In genomic region chr5:131435239-131435876, GRCm38 (mm10) we compare ENCODE assay signal across 19 mouse cellular contexts.
DNase-seq lines count a peak whose midpoint lies in the region; ATAC-seq lines count a peak whose summit lies in the region.
"Had no signal": no experiment of that assay in that cellular context is flagged by ENCODE, and none has a peak within 500 bp of the region (broad histone marks: within the 10 kb centered on the region; RNA-seq: fewer than 3 reads in every experiment).

No protein-coding gene starts in this region.

- no peak for DNase-seq in midbrain, embryonic 11.5 days (ENCODE audit: low spot score, missing footprints)
- DNase-seq in forebrain, embryonic 14.5 days (ENCODE audit: low spot score) = peak; percentile 66
- peak; percentile 60 for DNase-seq in midbrain, embryonic 14.5 days
- no peak for DNase-seq in left cerebral cortex, adult 11 months (ENCODE audit: low spot score)
- no peak for DNase-seq in testis, postnatal 10 days (ENCODE audit: low spot score)
- DNase-seq in left cerebral cortex, adult 18-20 months (ENCODE audit: low spot score in 2 of 2) = no peak
- DNase-seq: adrenal gland, postnatal 14 days; cerebellum, adult 9-11 months; gastrocnemius, postnatal 10 days; heart, adult 2 months; lung, adult 2 months; right cerebral cortex, postnatal 4 days; thymus, adult 18-20 months had no signal

- no peak overlapping the region for H3K9ac ChIP-seq in midbrain, embryonic 11.5 days (ENCODE audit: low read length)
- H3K9ac ChIP-seq in midbrain, embryonic 16.5 days (ENCODE audit: low read depth, low read length) = no peak overlapping the region
- H3K9ac ChIP-seq in forebrain, embryonic 14.5 days (ENCODE audit: low read length) = no peak overlapping the region
- no peak overlapping the region for H3K9ac ChIP-seq in midbrain, embryonic 14.5 days (replicated peaks; ENCODE audit: low read length)
- H3K9ac ChIP-seq: intestine, embryonic 15.5 days; kidney, embryonic 15.5 days; limb, embryonic 13.5 days had no signal

- 0 out of 2 replicates have a peak, but pooled peaks have one; percentile 29 for ATAC-seq in midbrain, embryonic 11.5 days (ENCODE audit: low FRiP score)
- ATAC-seq in midbrain, embryonic 16.5 days = no peak
- peak; percentile 49 for ATAC-seq in forebrain, embryonic 14.5 days
- no peak; the same call in none of the 2 replicates for ATAC-seq in midbrain, embryonic 14.5 days (ENCODE audit: low FRiP score, low TSS enrichment)
- ATAC-seq: intestine, embryonic 15.5 days had no signal

- H3K4me1 ChIP-seq in midbrain, embryonic 11.5 days (ENCODE audit: control insufficient read depth, insufficient read depth, low read length) = no peaks in the 10 kb centered on the region
- no peaks in the 10 kb centered on the region for H3K4me1 ChIP-seq in midbrain, embryonic 16.5 days (ENCODE audit: control insufficient read depth, insufficient read depth, low read length)
- peaks cover 6% of the 10 kb centered on the region; the same call in 1 of the 2 replicates for H3K4me1 ChIP-seq in forebrain, embryonic 14.5 days (ENCODE audit: control insufficient read depth, insufficient read depth, low read length)
- peaks cover 5% of the 10 kb centered on the region; the same call in 1 of the 2 replicates for H3K4me1 ChIP-seq in midbrain, embryonic 14.5 days (ENCODE audit: control insufficient read depth, insufficient read depth, low read length)
- H3K4me1 ChIP-seq: intestine, embryonic 15.5 days; kidney, embryonic 15.5 days had no signal

- no peak overlapping the region for H3K4me2 ChIP-seq in midbrain, embryonic 11.5 days
- no peak overlapping the region for H3K4me2 ChIP-seq in midbrain, embryonic 16.5 days (ENCODE audit: low read length)
- no peak overlapping the region for H3K4me2 ChIP-seq in forebrain, embryonic 14.5 days (ENCODE audit: low read length)
- no peak overlapping the region for H3K4me2 ChIP-seq in midbrain, embryonic 14.5 days (ENCODE audit: low read length)
- H3K4me2 ChIP-seq: intestine, embryonic 15.5 days; kidney, embryonic 15.5 days; limb, embryonic 13.5 days had no signal

- no peaks in the 10 kb centered on the region for H3K27me3 ChIP-seq in midbrain, embryonic 11.5 days (ENCODE audit: control insufficient read depth, insufficient read depth, low read length)
- no peaks in the 10 kb centered on the region for H3K27me3 ChIP-seq in midbrain, embryonic 16.5 days (ENCODE audit: control insufficient read depth, insufficient read depth, low read depth, low read length)
- H3K27me3 ChIP-seq in forebrain, embryonic 14.5 days (replicated peaks; ENCODE audit: control insufficient read depth, insufficient read depth, low read length) = no peaks in the 10 kb centered on the region
- no peaks in the 10 kb centered on the region for H3K27me3 ChIP-seq in midbrain, embryonic 14.5 days (ENCODE audit: control insufficient read depth, insufficient read depth, low read length)
- H3K27me3 ChIP-seq: intestine, embryonic 15.5 days; kidney, embryonic 15.5 days; limb, embryonic 13.5 days had no signal

- no peak overlapping the region for H3K4me3 ChIP-seq in midbrain, embryonic 11.5 days (ENCODE audit: low read depth, low read length)
- no peak overlapping the region for H3K4me3 ChIP-seq in midbrain, embryonic 16.5 days (ENCODE audit: low read depth, low read length)
- no peak overlapping the region for H3K4me3 ChIP-seq in forebrain, embryonic 14.5 days (ENCODE audit: low read depth, low read length)
- H3K4me3 ChIP-seq in midbrain, embryonic 14.5 days (replicated peaks; ENCODE audit: low read depth, low read length) = no peak overlapping the region
- H3K4me3 ChIP-seq: heart, adult 2 months; intestine, embryonic 15.5 days; kidney, embryonic 15.5 days; left cerebral cortex, adult 2 months; limb, embryonic 13.5 days had no signal

- 79% methylated on average over 10 of the region's 10 CpGs for WGBS in midbrain, embryonic 11.5 days
- 49% methylated on average over 10 of the region's 10 CpGs for WGBS in midbrain, embryonic 16.5 days
- WGBS in forebrain, embryonic 14.5 days = 57% methylated on average over 10 of the region's 10 CpGs
- WGBS in midbrain, embryonic 14.5 days = 43% methylated on average over 10 of the region's 10 CpGs

- peaks cover 17% of the 10 kb centered on the region for H3K36me3 ChIP-seq in midbrain, embryonic 11.5 days (ENCODE audit: control insufficient read depth, insufficient read depth, low read length)
- H3K36me3 ChIP-seq in midbrain, embryonic 16.5 days (ENCODE audit: control insufficient read depth, insufficient read depth, low read length) = peaks cover 19% of the 10 kb centered on the region
- H3K36me3 ChIP-seq in forebrain, embryonic 14.5 days (ENCODE audit: control insufficient read depth, insufficient read depth, low read length) = peaks cover 34% of the 10 kb centered on the region
- peaks cover 34% of the 10 kb centered on the region for H3K36me3 ChIP-seq in midbrain, embryonic 14.5 days (ENCODE audit: control insufficient read depth, insufficient read depth, low read length)

- no peak overlapping the region for H3K27ac ChIP-seq in midbrain, embryonic 11.5 days (ENCODE audit: low read depth, low read length)
- no peak overlapping the region for H3K27ac ChIP-seq in midbrain, embryonic 16.5 days (ENCODE audit: low read length)
- peak overlapping the region; percentile 35; the same call in 1 of the 2 replicates for H3K27ac ChIP-seq in forebrain, embryonic 14.5 days (ENCODE audit: low read depth, low read length)
- peak overlapping the region; percentile 21; the same call in 1 of the 2 replicates for H3K27ac ChIP-seq in midbrain, embryonic 14.5 days (replicated peaks; ENCODE audit: low read depth, low read length)
- H3K27ac ChIP-seq: heart, adult 2 months; intestine, embryonic 15.5 days; kidney, embryonic 15.5 days; left cerebral cortex, adult 2 months; limb, embryonic 13.5 days; macrophage had no signal

- no peaks in the 10 kb centered on the region for H3K9me3 ChIP-seq in midbrain, embryonic 11.5 days (ENCODE audit: control insufficient read depth, low read length)
- no peaks in the 10 kb centered on the region for H3K9me3 ChIP-seq in midbrain, embryonic 16.5 days (replicated peaks; ENCODE audit: control insufficient read depth, low read length, poor library complexity, severe bottlenecking)
- H3K9me3 ChIP-seq in forebrain, embryonic 14.5 days (replicated peaks; ENCODE audit: control insufficient read depth, low read length) = no peaks in the 10 kb centered on the region
- no peaks in the 10 kb centered on the region for H3K9me3 ChIP-seq in midbrain, embryonic 14.5 days (ENCODE audit: control insufficient read depth, low read length)
- H3K9me3 ChIP-seq: intestine, embryonic 15.5 days; kidney, embryonic 15.5 days had no signal

Comparison
In these comparisons a context has a peak if more than half of its experiments do, and no peak if none do; other contexts are left out.
1. ATAC-seq: peak in midbrain, embryonic 11.5 days (single experiment) and forebrain, embryonic 14.5 days (single experiment); none in midbrain, embryonic 16.5 days (single experiment) and midbrain, embryonic 14.5 days (single experiment).
2. DNase-seq: peak in forebrain, embryonic 14.5 days (single experiment) and midbrain, embryonic 14.5 days (single experiment); none in midbrain, embryonic 11.5 days (single experiment), left cerebral cortex, adult 11 months (single experiment), testis, postnatal 10 days (single experiment) and left cerebral cortex, adult 18-20 months (0 of 2).
3. H3K27ac ChIP-seq: peak in forebrain, embryonic 14.5 days (single experiment) and midbrain, embryonic 14.5 days (single experiment); none in midbrain, embryonic 11.5 days (single experiment) and midbrain, embryonic 16.5 days (single experiment).